Mouse (Mus musculus): Measurements from ENCODE around the gene Esrp2.

The Esrp2 gene

GRCm38 (mm10) chr8:106123443-106123842 is 13.3 kb downstream of the Esrp2 start:
- no peak for DNase-seq (ENCODE audit: low spot score)

GRCm38 (mm10) chr8:106115897-106116296 is 20.9 kb downstream of the Esrp2 start:
- peak; percentile 62 for DNase-seq (ENCODE audit: low spot score)

- DNase-seq (ENCODE audit: low spot score), result no peak
Observed at GRCm38 (mm10) chr8:106112514-106112913, 24.3 kb downstream of the Esrp2 start.

GRCm38 (mm10) chr8:106112041-106112440 is 24.7 kb downstream of the Esrp2 start:
- DNase-seq (ENCODE audit: low spot score), result no peak

- no peak for DNase-seq (ENCODE audit: low spot score)
Observed at GRCm38 (mm10) chr8:106108729-106109128, 28.0 kb downstream of the Esrp2 start.

GRCm38 (mm10) chr8:106108080-106108479 is 28.7 kb downstream of the Esrp2 start:
- DNase-seq (ENCODE audit: low spot score), result no peak

- no peak for DNase-seq (ENCODE audit: low spot score)
Observed at GRCm38 (mm10) chr8:106106193-106106592, 30.6 kb downstream of the Esrp2 start.

- DNase-seq (ENCODE audit: low spot score), result no peak
Observed at GRCm38 (mm10) chr8:106103888-106104287, 32.9 kb downstream of the Esrp2 start.

GRCm38 (mm10) chr8:106102321-106102720 is 34.5 kb downstream of the Esrp2 start:
- no peak for DNase-seq (ENCODE audit: low spot score)

All from c-Kit-positive CD71-positive TER-119-positive erythroid progenitor cells, embryonic 14.5 days (primary cell).